Mouse (Mus musculus): ENCODE data around the gene Rps27.

- no peak for TF ChIP-seq CTCF (IDR thresholded peaks at IDR 0.05; ENCODE audit: low read depth)
- TF ChIP-seq EP300 (IDR thresholded peaks at IDR 0.05; ENCODE audit: low read depth), result no peak
These were observed 17.8 kb downstream of the Rps27 start for GRCm38 (mm10) chr3:90195644-90196043.
